Mouse (Mus musculus): ENCODE results near the gene Astn2. TPM values are rescaled to one million over a fixed set of nuclear protein-coding genes. Genes with fewer than 3 reads are reported as not detected.

Astn2 gene
- polyA plus RNA-seq, 1 experiment from 2014 or later = 0.77 TPM

- H3K4me1 ChIP-seq (replicated peaks) = peaks cover 4% of the 10 kb centered on the region; the same call in 1 of the 2 replicates
- H3K27me3 ChIP-seq (ENCODE audit: insufficient read depth, poor library complexity, severe bottlenecking) = no peaks in the 10 kb centered on the region
- H3K9me3 ChIP-seq = no peaks in the 10 kb centered on the region
- DNase-seq (ENCODE audit: low spot score) = no peak
- no peaks in the 10 kb centered on the region for H3K36me3 ChIP-seq
- WGBS = 84% methylated on average over 7 of the region's 7 CpGs
- no peak overlapping the region for H3K27ac ChIP-seq
- H3K4me3 ChIP-seq = no peak overlapping the region
Observed at GRCm38 (mm10) chr4:66302686-66303310, 101.6 kb downstream of the Astn2 start.

- Histone ChIP-seq H3K4me1 (replicated peaks) (0 out of 2 replicates have a peak, but pooled peaks cover 3% of the 10 kb centered on the region), H3K36me3 (no peaks in the 10 kb centered on the region), H3K4me3 (no peak overlapping the region), H3K9me3 (no peaks in the 10 kb centered on the region), H3K27ac (no peak overlapping the region), H3K27me3 (ENCODE audit: insufficient read depth, poor library complexity, severe bottlenecking) (no peaks in the 10 kb centered on the region)
- DNase-seq (ENCODE audit: low spot score) = no peak
Observed at GRCm38 (mm10) chr4:66285034-66285433, 119.4 kb downstream of the Astn2 start.

GRCm38 (mm10) chr4:66276096-66276495 is 128.3 kb downstream of the Astn2 start:
- Histone ChIP-seq H3K27ac (no peak overlapping the region), H3K4me1 (replicated peaks) (no peaks in the 10 kb centered on the region), H3K9me3 (no peaks in the 10 kb centered on the region), H3K36me3 (no peaks in the 10 kb centered on the region), H3K4me3 (no peak overlapping the region), H3K27me3 (ENCODE audit: insufficient read depth, poor library complexity, severe bottlenecking) (no peaks in the 10 kb centered on the region)
- no peak for DNase-seq (ENCODE audit: low spot score)
- WGBS = 66% methylated on average over 4 of the region's 4 CpGs

- DNase-seq (ENCODE audit: low spot score) = no peak
- H3K4me3 ChIP-seq = no peak overlapping the region
- 89% methylated on average over 6 of the region's 6 CpGs for WGBS
- no peaks in the 10 kb centered on the region for H3K9me3 ChIP-seq
- no peaks in the 10 kb centered on the region for H3K36me3 ChIP-seq
- no peaks in the 10 kb centered on the region for H3K4me1 ChIP-seq (replicated peaks)
- H3K27ac ChIP-seq = no peak overlapping the region
- H3K27me3 ChIP-seq (ENCODE audit: insufficient read depth, poor library complexity, severe bottlenecking) = no peaks in the 10 kb centered on the region
Observed at GRCm38 (mm10) chr4:66271550-66272117, 132.8 kb downstream of the Astn2 start.

- Histone ChIP-seq H3K36me3 (no peaks in the 10 kb centered on the region), H3K4me3 (no peak overlapping the region), H3K9me3 (no peaks in the 10 kb centered on the region), H3K4me1 (replicated peaks) (no peaks in the 10 kb centered on the region), H3K27me3 (ENCODE audit: insufficient read depth, poor library complexity, severe bottlenecking) (no peaks in the 10 kb centered on the region), H3K27ac (no peak overlapping the region)
- no peak for DNase-seq (ENCODE audit: low spot score)
- WGBS = 91% methylated on average over 4 of the region's 4 CpGs
Observed at GRCm38 (mm10) chr4:66264031-66264430, 140.4 kb downstream of the Astn2 start.

GRCm38 (mm10) chr4:66261276-66261675 is 143.1 kb downstream of the Astn2 start:
- Histone ChIP-seq H3K9me3 (no peaks in the 10 kb centered on the region), H3K36me3 (no peaks in the 10 kb centered on the region), H3K4me1 (replicated peaks) (no peaks in the 10 kb centered on the region), H3K4me3 (no peak overlapping the region), H3K27ac (no peak overlapping the region), H3K27me3 (ENCODE audit: insufficient read depth, poor library complexity, severe bottlenecking) (no peaks in the 10 kb centered on the region)
- WGBS = 90% methylated on average over 3 of the region's 3 CpGs
- DNase-seq (ENCODE audit: low spot score) = no peak

- no peak for DNase-seq (ENCODE audit: low spot score)
- Histone ChIP-seq H3K4me1 (replicated peaks) (no peaks in the 10 kb centered on the region), H3K9me3 (no peaks in the 10 kb centered on the region), H3K27ac (no peak overlapping the region), H3K4me3 (no peak overlapping the region), H3K36me3 (no peaks in the 10 kb centered on the region), H3K27me3 (ENCODE audit: insufficient read depth, poor library complexity, severe bottlenecking) (no peaks in the 10 kb centered on the region)
- 86% methylated on average over 2 of the region's 2 CpGs for WGBS
Observed at GRCm38 (mm10) chr4:66258905-66259304, 145.5 kb downstream of the Astn2 start.

GRCm38 (mm10) chr4:66254695-66255492 is 149.5 kb downstream of the Astn2 start:
- H3K4me3 ChIP-seq = no peak overlapping the region
- no peaks in the 10 kb centered on the region for H3K4me1 ChIP-seq (replicated peaks)
- H3K27ac ChIP-seq = no peak overlapping the region
- H3K27me3 ChIP-seq (ENCODE audit: insufficient read depth, poor library complexity, severe bottlenecking) = no peaks in the 10 kb centered on the region
- no peak for DNase-seq (ENCODE audit: low spot score)
- no peaks in the 10 kb centered on the region for H3K9me3 ChIP-seq
- H3K36me3 ChIP-seq = no peaks in the 10 kb centered on the region
- 83% methylated on average over 4 of the region's 4 CpGs for WGBS

- H3K27me3 ChIP-seq (ENCODE audit: insufficient read depth, poor library complexity, severe bottlenecking) = no peaks in the 10 kb centered on the region
Observed at GRCm38 (mm10) chr4:66248521-66248920, 155.9 kb downstream of the Astn2 start.

GRCm38 (mm10) chr4:66242683-66243082 is 161.7 kb downstream of the Astn2 start:
- Histone ChIP-seq H3K27ac (no peak overlapping the region), H3K27me3 (ENCODE audit: insufficient read depth, poor library complexity, severe bottlenecking) (no peaks in the 10 kb centered on the region), H3K4me1 (replicated peaks) (no peaks in the 10 kb centered on the region), H3K9me3 (no peaks in the 10 kb centered on the region), H3K36me3 (no peaks in the 10 kb centered on the region), H3K4me3 (no peak overlapping the region)
- DNase-seq (ENCODE audit: low spot score) = no peak

More at GRCm38 (mm10) chr4:66248521-66248920, 155.9 kb downstream of the Astn2 start:
- DNase-seq (ENCODE audit: low spot score) = no peak
- Histone ChIP-seq H3K27ac (no peak overlapping the region), H3K9me3 (no peaks in the 10 kb centered on the region), H3K36me3 (no peaks in the 10 kb centered on the region), H3K4me3 (no peak overlapping the region), H3K4me1 (replicated peaks) (no peaks in the 10 kb centered on the region)
- 68% methylated on average over 8 of the region's 8 CpGs for WGBS

- Histone ChIP-seq H3K9me3 (no peaks in the 10 kb centered on the region), H3K4me3 (no peak overlapping the region), H3K36me3 (no peaks in the 10 kb centered on the region), H3K27ac (no peak overlapping the region), H3K27me3 (ENCODE audit: insufficient read depth, poor library complexity, severe bottlenecking) (no peaks in the 10 kb centered on the region), H3K4me1 (replicated peaks) (no peaks in the 10 kb centered on the region)
- no peak for DNase-seq (ENCODE audit: low spot score)
- WGBS = 88% methylated on average over 3 of the region's 3 CpGs
Observed at GRCm38 (mm10) chr4:66232799-66233198, 171.6 kb downstream of the Astn2 start.

- Histone ChIP-seq H3K4me3 (no peak overlapping the region), H3K27me3 (ENCODE audit: insufficient read depth, poor library complexity, severe bottlenecking) (no peaks in the 10 kb centered on the region), H3K9me3 (no peaks in the 10 kb centered on the region), H3K27ac (no peak overlapping the region), H3K36me3 (no peaks in the 10 kb centered on the region), H3K4me1 (replicated peaks) (no peaks in the 10 kb centered on the region)
- peak; percentile 23 for DNase-seq (ENCODE audit: low spot score)
- 63% methylated on average over 2 of the region's 2 CpGs for WGBS
Observed at GRCm38 (mm10) chr4:66232350-66232749, 172.1 kb downstream of the Astn2 start.

GRCm38 (mm10) chr4:66230735-66231134 is 173.7 kb downstream of the Astn2 start:
- H3K27me3 ChIP-seq (ENCODE audit: insufficient read depth, poor library complexity, severe bottlenecking) = no peaks in the 10 kb centered on the region
- H3K36me3 ChIP-seq = no peaks in the 10 kb centered on the region
- no peak overlapping the region for H3K27ac ChIP-seq
- H3K9me3 ChIP-seq = no peaks in the 10 kb centered on the region
- DNase-seq (ENCODE audit: low spot score) = no peak
- H3K4me1 ChIP-seq (replicated peaks) = no peaks in the 10 kb centered on the region
- 89% methylated on average over 4 of the region's 4 CpGs for WGBS
- no peak overlapping the region for H3K4me3 ChIP-seq
